Mouse (Mus musculus) granulocyte monocyte progenitor cell, adult 5-6 weeks (primary cell): Measurements from ENCODE around the gene Nfrkb. TPM values are rescaled to one million over a fixed set of nuclear protein-coding genes. Genes with fewer than 3 reads are reported as not detected.

Source experiments
- ATAC-seq: replicated peaks from 2 replicates; pipeline ENCODE4 v1.8.0; 2016; ENCODE audit warnings: mild to moderate bottlenecking, moderate TSS enrichment, inconsistent platforms; ENCODE audit not compliant: poor library complexity, severe bottlenecking
- total RNA-seq, 2 experiments: library from RNA; stranded (forward) in 1 of 2; stranded (reverse) in 1 of 2; fragments of 200-712, 200-1000 nt in 1 of 2; fragments of >200 nt in 1 of 2; fragmentation: Nextera tagmentation in 1 of 2; gene quantifications; 2 replicates each; pipeline ENCODE4 v1.2.3; 2014 to 2017

Nfrkb gene
- total RNA-seq (2014; fragmentation: Nextera tagmentation) = 31.6 and 40.8 TPM in 2 replicates
- 20.9 and 24.8 TPM in 2 replicates for total RNA-seq (2017)

GRCm38 (mm10) chr9:31385947-31386354 is at the start of gene Nfrkb:
Gene Nfrkb, plus strand, starts transcription at chr9:31386192.
- peak; percentile 99 for ATAC-seq

GRCm38 (mm10) chr9:31344289-31344831 is 41.6 kb upstream of the Nfrkb start:
- no peak for ATAC-seq

- no peak for ATAC-seq
Observed at GRCm38 (mm10) chr9:31346575-31347080, 39.4 kb upstream of the Nfrkb start.

- no peak for ATAC-seq
Observed at GRCm38 (mm10) chr9:31348458-31348857, 37.5 kb upstream of the Nfrkb start.

GRCm38 (mm10) chr9:31348915-31349314 is 37.1 kb upstream of the Nfrkb start:
- ATAC-seq = peak; percentile 87

- ATAC-seq = peak; percentile 87
Observed at GRCm38 (mm10) chr9:31352716-31353115, 33.3 kb upstream of the Nfrkb start.

- no peak for ATAC-seq
Observed at GRCm38 (mm10) chr9:31353518-31353917, 32.5 kb upstream of the Nfrkb start.

GRCm38 (mm10) chr9:31354051-31354450 is 31.9 kb upstream of the Nfrkb start:
- no peak for ATAC-seq

GRCm38 (mm10) chr9:31363698-31364609 is 22.0 kb upstream of the Nfrkb start:
- no peak for ATAC-seq

GRCm38 (mm10) chr9:31365086-31365485 is 20.9 kb upstream of the Nfrkb start:
- no peak for ATAC-seq

GRCm38 (mm10) chr9:31371740-31372139 is 14.3 kb upstream of the Nfrkb start:
- ATAC-seq = no peak

GRCm38 (mm10) chr9:31376661-31377060 is 9.3 kb upstream of the Nfrkb start:
- no peak for ATAC-seq

GRCm38 (mm10) chr9:31384786-31385499 is 1.0 kb upstream of the Nfrkb start:
- ATAC-seq = no peak

- ATAC-seq = peak; percentile 17; the same call in 1 of the 2 replicates
Observed at GRCm38 (mm10) chr9:31385500-31385869, 507 bp upstream of the Nfrkb start.

GRCm38 (mm10) chr9:31386368-31387180 is 582 bp downstream of the Nfrkb start:
- ATAC-seq = peak; percentile 10; the same call in 1 of the 2 replicates

GRCm38 (mm10) chr9:31387206-31387605 is 1.2 kb downstream of the Nfrkb start:
- ATAC-seq = no peak

GRCm38 (mm10) chr9:31400441-31400840 is 14.4 kb downstream of the Nfrkb start:
- peak; percentile 90 for ATAC-seq

- ATAC-seq = no peak
Observed at GRCm38 (mm10) chr9:31404311-31404710, 18.3 kb downstream of the Nfrkb start.

- peak; percentile 81 for ATAC-seq
Observed at GRCm38 (mm10) chr9:31405217-31405616, 19.2 kb downstream of the Nfrkb start.

GRCm38 (mm10) chr9:31412165-31412564 is 26.2 kb downstream of the Nfrkb start:
- ATAC-seq = no peak
